Mouse (Mus musculus) activated CD4-positive, CD25-positive, alpha-beta regulatory T cell, adult 4 months (primary cell): ENCODE measurements around the gene Fgf12. TPM values are rescaled to one million over a fixed set of nuclear protein-coding genes. Genes with fewer than 3 reads are reported as not detected.

Experiments used
- ATAC-seq: one replicate; pipeline ENCODE4 v1.8.0; 2017
- polyA plus RNA-seq, 2 experiments: library from polyadenylated mRNA; unstranded; fragments of 100-300 nt; shearing (Covaris generic); gene quantifications; one replicate each; pipeline ENCODE4 v1.2.1; 2017

Gene Fgf12
- polyA plus RNA-seq, 2 experiments from 2014 or later, result 0.36 TPM; not detected in 1

- ATAC-seq, result no peak
Observed at GRCm38 (mm10) chr16:28447114-28447455, 305.8 kb downstream of the Fgf12 start.

GRCm38 (mm10) chr16:28446334-28447113, 306.3 kb downstream of the Fgf12 start:
- ATAC-seq, result no peak

GRCm38 (mm10) chr16:28445800-28446333, 307.0 kb downstream of the Fgf12 start:
- no peak for ATAC-seq

GRCm38 (mm10) chr16:28444993-28445799, 307.7 kb downstream of the Fgf12 start:
- ATAC-seq, result no peak

GRCm38 (mm10) chr16:28421617-28422016, 331.3 kb downstream of the Fgf12 start:
- ATAC-seq, result no peak

- ATAC-seq, result no peak
Observed at GRCm38 (mm10) chr16:28419693-28420299, 333.1 kb downstream of the Fgf12 start.

GRCm38 (mm10) chr16:28411210-28411817, 341.6 kb downstream of the Fgf12 start:
- ATAC-seq, result no peak

- ATAC-seq, result no peak
Observed at GRCm38 (mm10) chr16:28408294-28408693, 344.6 kb downstream of the Fgf12 start.

GRCm38 (mm10) chr16:28407892-28408291, 345.0 kb downstream of the Fgf12 start:
- no peak for ATAC-seq

- no peak for ATAC-seq
Observed at GRCm38 (mm10) chr16:28404156-28404555, 348.7 kb downstream of the Fgf12 start.

- no peak for ATAC-seq
Observed at GRCm38 (mm10) chr16:28402701-28403100, 350.2 kb downstream of the Fgf12 start.

- ATAC-seq, result no peak
Observed at GRCm38 (mm10) chr16:28391283-28391682, 361.6 kb downstream of the Fgf12 start.

- no peak for ATAC-seq
Observed at GRCm38 (mm10) chr16:28389114-28389513, 363.8 kb downstream of the Fgf12 start.

- no peak for ATAC-seq
Observed at GRCm38 (mm10) chr16:28374790-28375189, 378.1 kb downstream of the Fgf12 start.

- ATAC-seq, result no peak
Observed at GRCm38 (mm10) chr16:28373311-28373710, 379.6 kb downstream of the Fgf12 start.

- no peak for ATAC-seq
Observed at GRCm38 (mm10) chr16:28350624-28351023, 402.2 kb downstream of the Fgf12 start.

- no peak for ATAC-seq
Observed at GRCm38 (mm10) chr16:28345323-28345722, 407.5 kb downstream of the Fgf12 start.

GRCm38 (mm10) chr16:28337930-28338329, 414.9 kb downstream of the Fgf12 start:
- ATAC-seq, result no peak

GRCm38 (mm10) chr16:28336700-28337099, 416.2 kb downstream of the Fgf12 start:
- ATAC-seq, result no peak

- no peak for ATAC-seq
Observed at GRCm38 (mm10) chr16:28335025-28335424, 417.8 kb downstream of the Fgf12 start.

- no peak for ATAC-seq
Observed at GRCm38 (mm10) chr16:28323576-28323975, 429.3 kb downstream of the Fgf12 start.

- ATAC-seq, result no peak
Observed at GRCm38 (mm10) chr16:28311618-28312017, 441.2 kb downstream of the Fgf12 start.

GRCm38 (mm10) chr16:28303889-28304288, 449.0 kb downstream of the Fgf12 start:
- ATAC-seq, result no peak
